Mouse (Mus musculus) neural tube, embryonic 11.5 days (tissue): ENCODE measurements around the gene Senp3. TPM values are rescaled to one million over a fixed set of nuclear protein-coding genes. Genes with fewer than 3 reads are reported as not detected.

Experiments used
- ATAC-seq: fragments of 200-750 bp; cut with Nextera tagmentation; 2 replicates; pipeline ENCODE4 v1.8.0; 2017; ENCODE audit warnings: moderate number of reproducible peaks, mild to moderate bottlenecking, moderate TSS enrichment, moderate library complexity; ENCODE audit not compliant: insufficient read depth, low FRiP score, low TSS enrichment
- DNase-seq: peaks from one replicate; pipeline ENCODE4 v3.0.0-alpha.2; 2015; ENCODE audit warnings: low spot score
- H3K27ac ChIP-seq: fragments of 300-500 bp; sonication (generic); 2 replicates; pipeline ENCODE4 v1.5.1; 2014; ENCODE audit warnings: low read depth, mild to moderate bottlenecking, low read length
- H3K27me3 ChIP-seq: fragments of 300-500 bp; sonication (generic); 2 replicates; pipeline ENCODE4 v1.6.1; 2014; ENCODE audit warnings: mild to moderate bottlenecking, low read length, mixed read lengths; ENCODE audit not compliant: control insufficient read depth, insufficient read depth
- H3K36me3 ChIP-seq: fragments of 300-500 bp; sonication (generic); 2 replicates; pipeline ENCODE4 v1.6.1; 2014; ENCODE audit warnings: mild to moderate bottlenecking, low read length, moderate library complexity, mixed read lengths; ENCODE audit not compliant: control insufficient read depth, insufficient read depth
- H3K4me1 ChIP-seq: fragments of 300-500 bp; sonication (generic); 2 replicates; pipeline ENCODE4 v1.6.1; 2014; ENCODE audit warnings: low read length, mixed read lengths; ENCODE audit not compliant: control insufficient read depth, insufficient read depth
- H3K4me2 ChIP-seq: fragments of 300-500 bp; sonication (generic); 2 replicates; pipeline ENCODE4 v1.6.1; 2014; ENCODE audit warnings: low read depth, mild to moderate bottlenecking, moderate library complexity
- H3K4me3 ChIP-seq: fragments of 300-500 bp; sonication (generic); 2 replicates; pipeline ENCODE4 v1.5.1; 2014; ENCODE audit warnings: low read depth, low read length
- H3K9ac ChIP-seq: fragments of 300-500 bp; sonication (generic); 2 replicates; pipeline ENCODE4 v1.6.1; 2014; ENCODE audit warnings: mild to moderate bottlenecking, low read length
- H3K9me3 ChIP-seq: fragments of 300-500 bp; sonication (generic); 2 replicates; pipeline ENCODE4 v1.6.1; 2016; ENCODE audit warnings: low read length; ENCODE audit not compliant: control insufficient read depth
- WGBS: fragments of 180-500 bp; shearing (Covaris S2); extraction: QIAGEN DNeasy Blood & Tissue Kit; methylation state at CpG from one replicate; pipeline ENCODE4 v1.1.7; 2014; 5-methylcytosine and 5-hydroxymethylcytosine counted together
- polyA plus RNA-seq: library from polyadenylated mRNA; unstranded; fragments of >200 nt; fragmentation: Nextera tagmentation; extraction: Ambion mirVana; gene quantifications from 2 replicates; pipeline ENCODE4 v1.2.1, GENCODE M21; 2014

The Senp3 gene
- polyA plus RNA-seq, 1 experiment from 2014 or later = 93.8 TPM

GRCm38 (mm10) chr11:69687061-69687460, 5.2 kb upstream of the Senp3 start:
- H3K36me3 ChIP-seq = no peaks in the 10 kb centered on the region
- 0 out of 2 replicates have a peak, but pooled peaks cover 2% of the 10 kb centered on the region for H3K4me1 ChIP-seq
- H3K27ac ChIP-seq = no peak overlapping the region
- H3K27me3 ChIP-seq = no peaks in the 10 kb centered on the region
- ATAC-seq = no peak
- no peaks in the 10 kb centered on the region for H3K9me3 ChIP-seq
- no peak overlapping the region for H3K9ac ChIP-seq
- H3K4me3 ChIP-seq = no peak overlapping the region
- 72% methylated on average over 5 of the region's 5 CpGs for WGBS
- H3K4me2 ChIP-seq = no peak overlapping the region
- DNase-seq = no peak

DNA sequence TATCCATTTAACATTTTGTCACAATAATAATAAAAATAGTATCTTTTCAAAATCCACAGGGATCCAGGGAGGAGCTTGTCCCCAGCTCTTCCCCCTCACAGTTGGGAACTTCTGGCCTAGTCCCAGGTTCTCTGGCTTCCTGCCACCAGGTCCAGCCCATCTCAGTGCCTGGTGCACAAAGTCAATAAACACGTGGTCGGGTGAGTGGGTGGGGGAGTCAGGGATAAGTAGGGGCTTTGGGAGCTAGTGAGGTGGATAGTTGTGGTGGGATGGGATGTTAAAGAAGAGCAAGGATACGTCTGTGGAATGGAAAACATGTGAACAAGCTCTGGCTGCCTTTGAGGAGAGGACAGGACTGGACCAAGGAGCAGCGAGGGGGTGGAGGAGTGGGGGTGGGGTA, 4.5 kb upstream of the Senp3 start:
- Histone ChIP-seq H3K4me3 (no peak overlapping the region), H3K4me1 (0 out of 2 replicates have a peak, but pooled peaks cover 2% of the 10 kb centered on the region), H3K36me3 (no peaks in the 10 kb centered on the region), H3K9me3 (no peaks in the 10 kb centered on the region), H3K4me2 (no peak overlapping the region), H3K27me3 (no peaks in the 10 kb centered on the region), H3K27ac (no peak overlapping the region), H3K9ac (no peak overlapping the region)
- DNase-seq (no peak), ATAC-seq (no peak)
- 23% methylated on average over 4 of the region's 4 CpGs for WGBS

DNA sequence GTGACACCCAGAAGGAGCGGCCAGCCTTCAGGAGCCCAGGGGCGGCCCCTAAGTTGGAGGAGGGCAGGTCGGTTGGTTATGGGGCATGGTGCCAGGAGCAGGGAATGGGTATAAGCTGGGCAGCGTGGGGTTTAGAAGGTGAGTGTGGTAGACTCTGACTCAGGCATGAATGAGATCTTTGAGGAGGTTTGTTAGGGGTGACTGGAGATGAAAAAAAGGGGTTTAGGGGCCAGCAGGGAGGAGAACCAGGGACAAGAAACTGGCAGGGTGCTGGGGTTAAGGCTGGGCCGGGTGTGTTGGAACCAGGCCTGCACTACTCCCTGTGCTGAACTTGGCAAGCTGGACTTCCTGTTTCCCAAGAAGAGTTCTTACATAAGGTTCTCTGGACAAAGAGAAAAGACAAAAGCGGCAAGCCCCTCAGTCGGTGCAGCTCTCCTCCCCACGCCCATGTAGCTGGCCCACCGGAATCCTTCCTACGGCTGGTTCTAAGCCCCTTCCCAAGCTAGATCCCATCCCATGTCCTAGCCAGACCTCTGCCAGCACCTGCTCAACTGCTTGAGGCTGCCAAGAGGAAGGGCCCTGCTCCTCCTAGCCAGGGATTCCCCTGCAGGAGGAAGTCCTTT, 3.8 kb upstream of the Senp3 start, which contains the start of gene Tnfsf13:
Gene Tnfsf13, minus strand, starts transcription at position 259 of the 623 bp plus-strand sequence.
- Histone ChIP-seq H3K4me3 (no peak within 1 kb of the TSS), H3K4me2 (no peak within 1 kb of the TSS), H3K9ac (no peak within 1 kb of the TSS), H3K27me3 (no peaks in the 10 kb centered on the region), H3K4me1 (peaks cover 7% of the 10 kb centered on the region), H3K27ac (no peak within 1 kb of the TSS), H3K36me3 (no peaks in the 10 kb centered on the region), H3K9me3 (no peaks in the 10 kb centered on the region)
- ATAC-seq (no peak), DNase-seq (no peak)
- 86% methylated on average over 10 of the region's 10 CpGs for WGBS

DNA sequence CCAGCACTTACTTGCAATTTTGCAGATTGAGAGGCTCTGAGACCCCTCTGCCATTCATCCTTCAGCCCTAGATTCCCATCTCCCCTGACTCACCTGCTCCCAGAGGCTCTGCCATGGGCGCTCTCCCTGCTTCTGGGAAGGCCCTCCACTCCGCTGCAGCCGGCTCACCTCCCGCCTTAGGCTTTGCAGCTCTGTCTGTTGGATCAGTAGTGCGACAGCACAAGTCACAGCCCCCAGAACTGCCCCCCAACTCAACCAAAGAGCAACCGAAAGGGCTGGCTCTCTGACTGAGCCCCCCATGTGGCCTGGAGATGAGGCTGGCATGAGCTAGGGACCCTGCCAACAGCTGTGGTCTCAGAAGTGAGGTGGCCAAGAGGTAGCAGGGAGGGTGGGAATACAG, 3.1 kb upstream of the Senp3 start:
- Histone ChIP-seq H3K4me3 (no peak overlapping the region), H3K27ac (no peak overlapping the region), H3K27me3 (no peaks in the 10 kb centered on the region), H3K4me1 (peaks cover 10% of the 10 kb centered on the region), H3K9me3 (no peaks in the 10 kb centered on the region), H3K4me2 (no peak overlapping the region), H3K36me3 (no peaks in the 10 kb centered on the region), H3K9ac (no peak overlapping the region)
- DNase-seq = no peak
- WGBS = 77% methylated on average over 6 of the region's 6 CpGs
- ATAC-seq = no peak

DNA sequence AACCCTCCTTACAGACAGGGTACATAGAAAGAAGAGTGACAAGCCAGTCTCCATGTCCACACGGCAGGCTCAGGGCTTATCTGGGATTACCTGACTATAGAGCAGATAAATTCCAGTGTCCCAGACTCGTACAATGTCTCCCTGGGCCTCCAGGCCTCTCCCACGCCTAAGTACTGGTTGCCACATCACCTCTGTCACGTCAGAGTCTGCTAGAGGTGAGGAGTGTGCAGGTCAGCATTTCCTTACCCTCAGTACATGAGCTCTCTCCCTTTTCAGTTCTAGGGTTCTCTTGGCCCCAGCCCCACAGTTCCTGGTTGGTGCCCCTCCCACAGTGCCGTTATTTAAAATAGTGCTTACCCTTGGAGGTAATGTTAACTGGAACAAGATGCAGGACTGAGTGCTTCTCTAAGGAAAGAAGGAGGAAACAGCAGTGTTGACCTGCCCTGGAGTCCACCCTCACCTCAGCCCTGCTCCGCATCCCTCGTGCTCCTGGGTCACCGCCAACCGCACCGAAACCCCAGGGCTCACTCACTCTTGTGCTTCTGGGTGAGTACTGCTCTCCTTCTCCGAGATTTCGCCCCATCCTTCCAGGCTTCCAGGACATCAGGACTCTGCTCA, 2.4 kb upstream of the Senp3 start:
- Histone ChIP-seq H3K4me3 (no peak overlapping the region), H3K4me1 (peaks cover 10% of the 10 kb centered on the region), H3K27ac (no peak overlapping the region), H3K9me3 (no peaks in the 10 kb centered on the region), H3K27me3 (no peaks in the 10 kb centered on the region), H3K9ac (no peak overlapping the region), H3K4me2 (no peak overlapping the region), H3K36me3 (no peaks in the 10 kb centered on the region)
- no peak for ATAC-seq
- 83% methylated on average over 12 of the region's 12 CpGs for WGBS
- no peak for DNase-seq

DNA sequence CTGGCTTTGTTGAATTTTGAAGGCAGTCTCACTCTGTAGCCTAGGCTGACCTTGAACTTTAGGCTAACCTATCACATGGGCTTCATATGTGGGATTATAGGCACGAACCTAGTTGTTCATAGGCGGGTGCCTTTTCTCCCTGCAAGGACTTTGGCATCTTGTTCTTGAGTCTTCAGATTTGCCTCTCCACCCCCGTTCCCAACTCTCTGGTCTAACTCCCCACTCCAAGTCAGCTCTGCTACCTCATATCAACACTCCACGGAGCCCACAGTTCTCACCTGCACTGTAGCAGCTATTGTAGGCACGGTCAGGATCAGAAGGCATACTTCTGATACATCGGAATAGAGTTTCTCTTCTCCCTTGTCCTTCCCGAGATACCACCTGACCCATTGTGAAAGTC, 1.7 kb upstream of the Senp3 start:
- no peak overlapping the region for H3K4me2 ChIP-seq
- ATAC-seq (no peak), DNase-seq (no peak)
- 86% methylated on average over 7 of the region's 7 CpGs for WGBS
- H3K9ac ChIP-seq = no peak overlapping the region; the same call in 1 of the 2 replicates
- no peak overlapping the region for H3K27ac ChIP-seq
- H3K36me3 ChIP-seq = no peaks in the 10 kb centered on the region
- H3K27me3 ChIP-seq = no peaks in the 10 kb centered on the region
- H3K9me3 ChIP-seq = no peaks in the 10 kb centered on the region
- no peak overlapping the region for H3K4me3 ChIP-seq
- peaks cover 10% of the 10 kb centered on the region for H3K4me1 ChIP-seq

DNA sequence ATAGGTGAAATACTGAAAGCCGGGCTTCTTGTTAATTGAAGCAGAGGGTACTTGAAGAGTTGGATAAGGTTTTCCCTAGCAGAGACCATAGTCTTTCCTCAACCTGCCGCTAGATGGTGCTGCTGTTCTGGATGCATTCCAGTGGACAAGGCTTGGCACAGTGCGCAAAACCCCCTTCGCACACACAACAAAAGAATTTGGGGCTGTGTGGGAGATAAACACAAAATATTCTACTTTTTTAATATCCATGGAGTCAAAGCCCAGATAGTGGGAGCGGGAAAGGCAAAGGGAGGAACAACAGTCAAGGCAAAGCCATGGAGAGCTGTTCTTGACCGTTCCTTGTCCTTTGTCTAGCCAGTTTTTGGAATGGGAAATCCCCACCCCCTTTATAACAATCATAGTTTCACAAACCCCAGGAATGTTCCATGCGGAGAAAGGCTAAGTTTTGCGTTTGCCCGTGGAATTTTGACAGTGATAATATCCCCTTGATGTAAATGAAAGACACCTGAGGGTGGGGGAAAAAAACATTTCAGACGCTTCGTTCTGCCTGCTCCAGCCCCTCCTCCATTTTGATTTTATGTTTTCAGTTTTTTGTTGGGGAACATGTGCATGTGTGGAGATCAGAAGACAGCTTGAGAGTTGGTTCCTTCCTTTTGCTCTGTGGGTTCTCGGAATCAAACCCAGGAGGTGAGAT, 1.1 kb upstream of the Senp3 start:
- Histone ChIP-seq H3K27ac (no peak overlapping the region), H3K4me2 (no peak overlapping the region; the same call in 1 of the 2 replicates), H3K36me3 (peaks cover 3% of the 10 kb centered on the region), H3K9me3 (no peaks in the 10 kb centered on the region), H3K4me3 (peak overlapping the region; percentile 10; the same call in 1 of the 2 replicates), H3K4me1 (peaks cover 10% of the 10 kb centered on the region), H3K27me3 (no peaks in the 10 kb centered on the region), H3K9ac (peak overlapping the region; percentile 47; the same call in 1 of the 2 replicates)
- peak; percentile 89 for DNase-seq
- 0 out of 2 replicates have a peak, but pooled peaks have one; percentile 40 for ATAC-seq
- whole genome bisulfite sequencing = 31% methylated on average over 12 of the region's 12 CpGs

- no peaks in the 10 kb centered on the region for H3K27me3 ChIP-seq
- WGBS = 26% methylated on average over 24 of the region's 24 CpGs
- H3K27ac ChIP-seq = peak overlapping the region; percentile 54; the same call in 1 of the 2 replicates
- H3K4me3 ChIP-seq = peak overlapping the region; percentile 90
- H3K4me2 ChIP-seq = peak overlapping the region; percentile 88
- 0 out of 2 replicates have a peak, but pooled peaks have one; percentile 7 for ATAC-seq
- no peaks in the 10 kb centered on the region for H3K9me3 ChIP-seq
- peak overlapping the region; percentile 75 for H3K9ac ChIP-seq
- peaks cover 3% of the 10 kb centered on the region for H3K36me3 ChIP-seq
- DNase-seq = no peak
- peaks cover 10% of the 10 kb centered on the region for H3K4me1 ChIP-seq
These were observed 440 bp upstream of the Senp3 start for GRCm38 (mm10) chr11:69682209-69682839.
